Mouse (Mus musculus): ENCODE measurements around the gene Ifit1bl2.

GRCm38 (mm10) chr19:34684857-34685256 is 44.3 kb upstream of the Ifit1bl2 start:
- TF ChIP-seq CTCF (IDR thresholded peaks at IDR 0.05; ENCODE audit: borderline replicate concordance, control insufficient read depth, extremely low read depth, insufficient read depth, low read length, poor library complexity) (no peak), POLR2A (IDR thresholded peaks at IDR 0.05; ENCODE audit: control insufficient read depth, extremely low read depth, insufficient read depth, low read length, poor library complexity) (no peak)
